Mouse (Mus musculus) intestine, embryonic 15.5 days (tissue): ENCODE results near the gene Ralgapa2. TPM values are rescaled to one million over a fixed set of nuclear protein-coding genes. Genes with fewer than 3 reads are reported as not detected.
A peak's percentile ranks its signal among the peaks of the same experiment; 100 is the strongest.

ENCODE experiments used
- ATAC-seq: fragments of 200-750 bp; cut with Nextera tagmentation; 2 replicates; pipeline ENCODE4 v1.8.0; 2017; ENCODE audit warnings: moderate TSS enrichment, moderate library complexity
- H3K27ac ChIP-seq: fragments of 300-500 bp; sonication (generic); 2 replicates; pipeline ENCODE4 v1.5.1; 2015; ENCODE audit warnings: mild to moderate bottlenecking, inconsistent platforms
- H3K27me3 ChIP-seq: fragments of 300-500 bp; sonication (generic); replicated peaks from 2 replicates; pipeline ENCODE4 v1.6.1; 2015; ENCODE audit warnings: inconsistent platforms
- H3K36me3 ChIP-seq: fragments of 300-500 bp; sonication (generic); 2 replicates; pipeline ENCODE4 v1.6.1; 2015; ENCODE audit warnings: inconsistent platforms
- H3K4me1 ChIP-seq: fragments of 300-500 bp; sonication (generic); replicated peaks from 2 replicates; pipeline ENCODE4 v1.6.1; 2015; ENCODE audit warnings: inconsistent platforms
- H3K4me2 ChIP-seq: fragments of 300-500 bp; sonication (generic); replicated peaks from 2 replicates; pipeline ENCODE4 v1.6.1; 2015; ENCODE audit warnings: mild to moderate bottlenecking, inconsistent platforms
- H3K4me3 ChIP-seq: fragments of 300-500 bp; sonication (generic); replicated peaks from 2 replicates; pipeline ENCODE4 v1.5.1; 2015; ENCODE audit warnings: inconsistent platforms
- H3K9ac ChIP-seq: fragments of 300-500 bp; sonication (generic); 2 replicates; pipeline ENCODE4 v1.6.1; 2015; ENCODE audit warnings: inconsistent platforms
- H3K9me3 ChIP-seq: fragments of 300-500 bp; sonication (generic); 2 replicates; pipeline ENCODE4 v1.6.1; 2016; ENCODE audit warnings: inconsistent platforms
- WGBS: fragments of 180-500 bp; shearing (Covaris S2); methylation state at CpG from one replicate; pipeline ENCODE4 v1.1.7; 2015; 5-methylcytosine and 5-hydroxymethylcytosine counted together
- polyA plus RNA-seq: library from polyadenylated mRNA; unstranded; fragments of >200 nt; fragmentation: Nextera tagmentation; extraction: Ambion mirVana; gene quantifications from 2 replicates; pipeline ENCODE4 v1.2.1, GENCODE M21; 2015

The Ralgapa2 gene
- polyA plus RNA-seq, 1 experiment from 2014 or later: 8.5 TPM

- ATAC-seq: no peak
- Histone ChIP-seq H3K36me3 (no peaks in the 10 kb centered on the region), H3K4me3 (no peak overlapping the region), H3K9me3 (no peaks in the 10 kb centered on the region), H3K4me1 (no peaks in the 10 kb centered on the region), H3K27ac (no peak overlapping the region), H3K9ac (no peak overlapping the region), H3K27me3 (no peaks in the 10 kb centered on the region), H3K4me2 (no peak overlapping the region)
- WGBS: 91% methylated on average over 1 of the region's 1 CpGs
Measured at GRCm38 (mm10) chr2:146326654-146327053, 185.5 kb downstream of the Ralgapa2 start.

- no peaks in the 10 kb centered on the region for H3K36me3 ChIP-seq
- H3K9me3 ChIP-seq: no peaks in the 10 kb centered on the region
- H3K4me1 ChIP-seq: no peaks in the 10 kb centered on the region
- 64% methylated on average over 15 of the region's 15 CpGs for WGBS
- H3K9ac ChIP-seq: no peak overlapping the region
- no peak overlapping the region for H3K4me3 ChIP-seq
- 0 out of 2 replicates have a peak, but pooled peaks have one; percentile 55 for ATAC-seq
- H3K4me2 ChIP-seq: no peak overlapping the region
- no peak overlapping the region for H3K27ac ChIP-seq
- no peaks in the 10 kb centered on the region for H3K27me3 ChIP-seq
Measured at GRCm38 (mm10) chr2:146324907-146325715, 187.0 kb downstream of the Ralgapa2 start.

GRCm38 (mm10) chr2:146324140-146324906 lies 187.8 kb downstream of the Ralgapa2 start:
- no peaks in the 10 kb centered on the region for H3K9me3 ChIP-seq
- WGBS: 81% methylated on average over 3 of the region's 3 CpGs
- H3K27ac ChIP-seq: no peak overlapping the region
- no peaks in the 10 kb centered on the region for H3K36me3 ChIP-seq
- no peaks in the 10 kb centered on the region for H3K4me1 ChIP-seq
- no peak overlapping the region for H3K4me3 ChIP-seq
- H3K9ac ChIP-seq: no peak overlapping the region
- no peak overlapping the region for H3K4me2 ChIP-seq
- no peak for ATAC-seq
- no peaks in the 10 kb centered on the region for H3K27me3 ChIP-seq

- Histone ChIP-seq H3K4me2 (no peak overlapping the region), H3K27me3 (no peaks in the 10 kb centered on the region), H3K4me3 (no peak overlapping the region), H3K9ac (no peak overlapping the region), H3K36me3 (no peaks in the 10 kb centered on the region), H3K4me1 (no peaks in the 10 kb centered on the region), H3K27ac (no peak overlapping the region), H3K9me3 (no peaks in the 10 kb centered on the region)
- no peak for ATAC-seq
- WGBS: 89% methylated on average over 4 of the region's 4 CpGs
Measured at GRCm38 (mm10) chr2:146323528-146323927, 188.6 kb downstream of the Ralgapa2 start.

GRCm38 (mm10) chr2:146322770-146323169 lies 189.4 kb downstream of the Ralgapa2 start:
- H3K27ac ChIP-seq: no peak overlapping the region
- H3K4me1 ChIP-seq: no peaks in the 10 kb centered on the region
- no peaks in the 10 kb centered on the region for H3K9me3 ChIP-seq
- no peak for ATAC-seq
- H3K36me3 ChIP-seq: no peaks in the 10 kb centered on the region
- no peak overlapping the region for H3K4me3 ChIP-seq
- WGBS: 50% methylated on average over 2 of the region's 2 CpGs
- no peaks in the 10 kb centered on the region for H3K27me3 ChIP-seq
- no peak overlapping the region for H3K9ac ChIP-seq
- no peak overlapping the region for H3K4me2 ChIP-seq

- Histone ChIP-seq H3K27me3 (no peaks in the 10 kb centered on the region), H3K4me3 (no peak overlapping the region), H3K9ac (no peak overlapping the region), H3K9me3 (no peaks in the 10 kb centered on the region), H3K27ac (no peak overlapping the region), H3K4me1 (no peaks in the 10 kb centered on the region), H3K36me3 (no peaks in the 10 kb centered on the region), H3K4me2 (no peak overlapping the region)
- 78% methylated on average over 2 of the region's 2 CpGs for WGBS
- no peak for ATAC-seq
Measured at GRCm38 (mm10) chr2:146322019-146322418, 190.1 kb downstream of the Ralgapa2 start.

GRCm38 (mm10) chr2:146320666-146321065 lies 191.5 kb downstream of the Ralgapa2 start:
- H3K27ac ChIP-seq: no peak overlapping the region
- ATAC-seq: peak; percentile 71; the same call in 1 of the 2 replicates
- no peaks in the 10 kb centered on the region for H3K4me1 ChIP-seq
- WGBS: 70% methylated on average over 2 of the region's 2 CpGs
- H3K9me3 ChIP-seq: no peaks in the 10 kb centered on the region
- no peak overlapping the region for H3K4me2 ChIP-seq
- no peak overlapping the region for H3K4me3 ChIP-seq
- H3K36me3 ChIP-seq: no peaks in the 10 kb centered on the region
- H3K27me3 ChIP-seq: no peaks in the 10 kb centered on the region
- H3K9ac ChIP-seq: no peak overlapping the region

- Histone ChIP-seq H3K4me3 (no peak overlapping the region), H3K27ac (no peak overlapping the region), H3K9ac (no peak overlapping the region), H3K27me3 (no peaks in the 10 kb centered on the region), H3K4me2 (no peak overlapping the region), H3K36me3 (no peaks in the 10 kb centered on the region), H3K4me1 (no peaks in the 10 kb centered on the region), H3K9me3 (no peaks in the 10 kb centered on the region)
- no peak for ATAC-seq
- 47% methylated on average over 5 of the region's 5 CpGs for WGBS
Measured at GRCm38 (mm10) chr2:146314751-146315150, 197.4 kb downstream of the Ralgapa2 start.

- no peak for ATAC-seq
- Histone ChIP-seq H3K36me3 (no peaks in the 10 kb centered on the region), H3K27me3 (no peaks in the 10 kb centered on the region), H3K4me3 (no peak overlapping the region), H3K9me3 (no peaks in the 10 kb centered on the region), H3K4me2 (no peak overlapping the region), H3K27ac (no peak overlapping the region), H3K9ac (no peak overlapping the region), H3K4me1 (no peaks in the 10 kb centered on the region)
- WGBS: 76% methylated on average over 4 of the region's 4 CpGs
Measured at GRCm38 (mm10) chr2:146313811-146314210, 198.3 kb downstream of the Ralgapa2 start.

- WGBS: 83% methylated on average over 3 of the region's 3 CpGs
- Histone ChIP-seq H3K27me3 (no peaks in the 10 kb centered on the region), H3K4me1 (0 out of 2 replicates have a peak, but pooled peaks cover 3% of the 10 kb centered on the region), H3K9ac (no peak overlapping the region), H3K4me3 (no peak overlapping the region), H3K36me3 (no peaks in the 10 kb centered on the region), H3K27ac (no peak overlapping the region), H3K9me3 (no peaks in the 10 kb centered on the region), H3K4me2 (no peak overlapping the region)
- ATAC-seq: no peak
Measured at GRCm38 (mm10) chr2:146310760-146311159, 201.4 kb downstream of the Ralgapa2 start.

- no peak overlapping the region for H3K4me2 ChIP-seq
- H3K9me3 ChIP-seq: no peaks in the 10 kb centered on the region
- no peak overlapping the region for H3K9ac ChIP-seq
- 64% methylated on average over 6 of the region's 6 CpGs for WGBS
- 0 out of 2 replicates have a peak, but pooled peaks cover 3% of the 10 kb centered on the region for H3K4me1 ChIP-seq
- ATAC-seq: no peak
- no peaks in the 10 kb centered on the region for H3K36me3 ChIP-seq
- H3K27me3 ChIP-seq: no peaks in the 10 kb centered on the region
- no peak overlapping the region for H3K27ac ChIP-seq
- no peak overlapping the region for H3K4me3 ChIP-seq
Measured at GRCm38 (mm10) chr2:146310291-146310690, 201.9 kb downstream of the Ralgapa2 start.

GRCm38 (mm10) chr2:146309413-146309812 lies 202.7 kb downstream of the Ralgapa2 start:
- no peak overlapping the region for H3K4me2 ChIP-seq
- H3K4me1 ChIP-seq: 0 out of 2 replicates have a peak, but pooled peaks cover 3% of the 10 kb centered on the region
- no peak for ATAC-seq
- H3K9me3 ChIP-seq: no peaks in the 10 kb centered on the region
- no peaks in the 10 kb centered on the region for H3K36me3 ChIP-seq
- no peaks in the 10 kb centered on the region for H3K27me3 ChIP-seq
- 79% methylated on average over 2 of the region's 2 CpGs for WGBS
- H3K9ac ChIP-seq: no peak overlapping the region
- no peak overlapping the region for H3K4me3 ChIP-seq
- no peak overlapping the region for H3K27ac ChIP-seq
